Mouse (Mus musculus): ENCODE measurements around the gene Evl. TPM values are rescaled to one million over a fixed set of nuclear protein-coding genes. Genes with fewer than 3 reads are reported as not detected.

Evl gene
- polyA plus RNA-seq, 1 experiment from 2014 or later, result 80.0 TPM

DNA sequence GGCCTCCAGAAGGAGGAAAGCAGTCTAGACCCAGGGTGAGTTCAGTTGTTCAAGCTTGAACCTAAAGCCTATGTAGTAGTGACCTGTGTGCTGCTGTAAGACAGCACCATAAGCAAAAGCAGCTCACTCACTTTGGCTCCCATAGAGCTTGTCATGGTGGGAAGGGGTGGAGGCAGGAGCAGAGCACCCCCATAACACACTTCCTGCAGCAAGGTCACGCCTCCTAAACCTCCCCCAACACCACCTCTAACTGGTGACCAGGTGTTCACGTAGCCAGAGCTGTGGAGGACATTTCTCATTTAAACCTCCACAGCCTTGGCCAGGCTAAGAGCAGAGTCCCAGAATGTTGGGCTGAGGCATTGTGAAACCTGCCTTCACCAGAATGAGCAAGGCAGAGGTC lies 117.0 kb downstream of the Evl start:
- WGBS, result 95% methylated on average over 2 of the region's 2 CpGs
- Histone ChIP-seq H3K4me1 (ENCODE audit: control insufficient read depth, insufficient read depth, low read length) (no peaks in the 10 kb centered on the region), H3K27ac (replicated peaks; ENCODE audit: low read depth, low read length) (no peak overlapping the region), H3K9ac (ENCODE audit: low read length) (no peak overlapping the region), H3K36me3 (ENCODE audit: control insufficient read depth, insufficient read depth, low read length) (peaks cover under 1% of the 10 kb centered on the region; the same call in 1 of the 2 replicates), H3K27me3 (ENCODE audit: control insufficient read depth, insufficient read depth, low read length) (no peaks in the 10 kb centered on the region), H3K9me3 (ENCODE audit: control insufficient read depth, low read length) (no peaks in the 10 kb centered on the region), H3K4me3 (ENCODE audit: low read depth, low read length) (no peak overlapping the region), H3K4me2 (ENCODE audit: low read depth, severe bottlenecking) (no peak overlapping the region)
- DNase-seq (ENCODE audit: low spot score) (no peak), ATAC-seq (ENCODE audit: insufficient number of reproducible peaks, low FRiP score, low TSS enrichment, low read depth) (no peak)

DNA sequence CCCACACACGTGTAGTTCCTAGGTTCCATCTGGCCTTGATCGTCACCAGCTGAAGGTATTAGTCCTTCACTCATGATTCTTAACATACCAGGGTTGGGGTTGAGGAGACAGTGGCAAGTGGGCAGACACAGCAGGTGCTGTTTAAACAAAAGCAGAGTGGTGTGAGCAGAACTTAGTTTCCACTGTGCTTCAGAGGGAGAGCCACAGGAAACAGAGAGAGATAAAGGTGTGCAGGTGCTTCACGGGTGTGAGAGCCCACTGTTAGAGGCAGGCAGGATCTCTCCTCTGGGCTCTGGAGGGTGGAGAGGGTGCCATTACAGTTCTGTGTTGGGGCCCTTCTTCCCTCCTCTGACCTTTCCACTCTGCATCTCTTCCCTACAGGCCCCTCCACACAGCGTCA lies 118.4 kb downstream of the Evl start:
- no peaks in the 10 kb centered on the region for H3K27me3 ChIP-seq (ENCODE audit: control insufficient read depth, insufficient read depth, low read length)
- WGBS, result 87% methylated on average over 4 of the region's 4 CpGs
- no peak overlapping the region for H3K27ac ChIP-seq (replicated peaks; ENCODE audit: low read depth, low read length)
- DNase-seq (ENCODE audit: low spot score), result no peak
- no peak overlapping the region for H3K4me2 ChIP-seq (ENCODE audit: low read depth, severe bottlenecking)
- no peak for ATAC-seq (ENCODE audit: insufficient number of reproducible peaks, low FRiP score, low TSS enrichment, low read depth)
- H3K4me3 ChIP-seq (ENCODE audit: low read depth, low read length), result no peak overlapping the region
- H3K4me1 ChIP-seq (ENCODE audit: control insufficient read depth, insufficient read depth, low read length), result no peaks in the 10 kb centered on the region
- H3K9ac ChIP-seq (ENCODE audit: low read length), result no peak overlapping the region
- no peaks in the 10 kb centered on the region for H3K9me3 ChIP-seq (ENCODE audit: control insufficient read depth, low read length)
- peaks cover 7% of the 10 kb centered on the region; the same call in 1 of the 2 replicates for H3K36me3 ChIP-seq (ENCODE audit: control insufficient read depth, insufficient read depth, low read length)

DNA sequence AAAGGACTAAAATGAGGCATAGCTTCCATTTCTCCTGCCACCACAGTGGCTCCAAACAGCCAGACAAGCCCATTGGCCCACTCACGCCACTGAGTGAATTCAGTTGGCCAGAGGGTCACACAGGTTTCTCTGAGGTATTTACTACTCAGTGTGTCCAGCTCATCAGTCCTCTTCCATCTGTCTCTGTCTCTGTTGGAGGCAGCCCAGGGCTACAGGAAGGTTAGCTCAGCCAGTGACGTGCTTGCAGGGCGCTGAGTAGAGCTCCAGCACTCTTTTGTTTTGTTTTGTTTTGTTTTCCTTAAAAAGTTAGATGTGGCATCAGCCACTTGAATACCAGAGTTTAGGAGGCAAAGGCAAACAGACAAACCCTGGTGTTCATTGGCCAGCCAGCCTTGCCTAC lies 119.0 kb downstream of the Evl start:
- Histone ChIP-seq H3K36me3 (ENCODE audit: control insufficient read depth, insufficient read depth, low read length) (peaks cover 7% of the 10 kb centered on the region; the same call in 1 of the 2 replicates), H3K27me3 (ENCODE audit: control insufficient read depth, insufficient read depth, low read length) (no peaks in the 10 kb centered on the region), H3K27ac (replicated peaks; ENCODE audit: low read depth, low read length) (no peak overlapping the region), H3K9me3 (ENCODE audit: control insufficient read depth, low read length) (no peaks in the 10 kb centered on the region), H3K4me1 (ENCODE audit: control insufficient read depth, insufficient read depth, low read length) (no peaks in the 10 kb centered on the region), H3K4me2 (ENCODE audit: low read depth, severe bottlenecking) (no peak overlapping the region), H3K9ac (ENCODE audit: low read length) (no peak overlapping the region), H3K4me3 (ENCODE audit: low read depth, low read length) (no peak overlapping the region)
- ATAC-seq (ENCODE audit: insufficient number of reproducible peaks, low FRiP score, low TSS enrichment, low read depth) (no peak), DNase-seq (ENCODE audit: low spot score) (no peak)
- 88% methylated on average over 3 of the region's 3 CpGs for WGBS

DNA sequence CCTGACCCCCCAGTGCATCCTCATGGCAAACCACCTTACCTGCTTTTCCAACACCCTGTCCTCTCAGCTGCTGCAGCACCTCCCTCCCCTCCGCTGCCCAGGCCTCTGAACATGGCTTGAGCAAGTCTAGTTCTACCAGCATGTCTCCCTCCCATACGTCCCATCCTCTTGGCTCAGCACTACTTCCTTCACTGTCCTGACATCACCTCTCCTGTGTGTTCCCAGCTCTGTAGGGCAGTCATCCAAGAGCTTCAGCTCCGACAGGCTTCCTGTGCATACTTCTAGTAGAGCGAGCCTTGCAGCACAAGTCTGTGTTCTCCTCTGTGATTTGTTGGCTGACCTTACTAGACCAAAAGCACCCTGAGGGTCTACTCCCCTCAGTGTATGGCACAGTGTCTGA lies 120.0 kb downstream of the Evl start:
- DNase-seq (ENCODE audit: low spot score) (no peak), ATAC-seq (ENCODE audit: insufficient number of reproducible peaks, low FRiP score, low TSS enrichment, low read depth) (no peak)
- H3K27me3 ChIP-seq (ENCODE audit: control insufficient read depth, insufficient read depth, low read length), result no peaks in the 10 kb centered on the region
- H3K4me2 ChIP-seq (ENCODE audit: low read depth, severe bottlenecking), result no peak overlapping the region
- H3K4me1 ChIP-seq (ENCODE audit: control insufficient read depth, insufficient read depth, low read length), result no peaks in the 10 kb centered on the region
- H3K9me3 ChIP-seq (ENCODE audit: control insufficient read depth, low read length), result no peaks in the 10 kb centered on the region
- H3K36me3 ChIP-seq (ENCODE audit: control insufficient read depth, insufficient read depth, low read length), result peaks cover 10% of the 10 kb centered on the region
- no peak overlapping the region for H3K27ac ChIP-seq (replicated peaks; ENCODE audit: low read depth, low read length)
- no peak overlapping the region for H3K4me3 ChIP-seq (ENCODE audit: low read depth, low read length)
- 91% methylated on average over 4 of the region's 4 CpGs for WGBS
- no peak overlapping the region for H3K9ac ChIP-seq (ENCODE audit: low read length)

DNA sequence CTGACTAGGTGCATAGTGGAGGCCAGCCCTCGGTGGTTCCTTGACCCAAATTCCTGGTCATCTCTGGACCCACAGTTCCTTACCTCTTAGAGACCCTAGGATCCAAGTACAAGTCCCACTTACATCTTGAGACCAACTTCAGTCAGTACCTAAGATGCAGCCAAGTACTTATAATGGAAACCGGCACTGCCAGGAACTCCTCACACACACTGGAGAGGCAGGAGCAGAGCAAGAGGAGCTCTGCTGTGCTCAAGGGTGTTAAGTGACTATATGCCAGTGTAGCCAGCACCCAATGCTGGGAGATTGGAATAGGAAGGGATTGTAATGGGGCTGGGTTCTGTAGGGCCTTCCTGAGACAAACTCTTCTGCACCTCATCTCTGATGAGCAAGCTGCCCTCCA lies 120.4 kb downstream of the Evl start:
- DNase-seq (ENCODE audit: low spot score) (no peak), ATAC-seq (ENCODE audit: insufficient number of reproducible peaks, low FRiP score, low TSS enrichment, low read depth) (no peak)
- Histone ChIP-seq H3K36me3 (ENCODE audit: control insufficient read depth, insufficient read depth, low read length) (peaks cover 10% of the 10 kb centered on the region), H3K9me3 (ENCODE audit: control insufficient read depth, low read length) (no peaks in the 10 kb centered on the region), H3K4me1 (ENCODE audit: control insufficient read depth, insufficient read depth, low read length) (no peaks in the 10 kb centered on the region), H3K4me3 (ENCODE audit: low read depth, low read length) (no peak overlapping the region), H3K27me3 (ENCODE audit: control insufficient read depth, insufficient read depth, low read length) (no peaks in the 10 kb centered on the region), H3K9ac (ENCODE audit: low read length) (no peak overlapping the region), H3K27ac (replicated peaks; ENCODE audit: low read depth, low read length) (no peak overlapping the region), H3K4me2 (ENCODE audit: low read depth, severe bottlenecking) (no peak overlapping the region)
- 94% methylated on average over 2 of the region's 2 CpGs for WGBS

DNA sequence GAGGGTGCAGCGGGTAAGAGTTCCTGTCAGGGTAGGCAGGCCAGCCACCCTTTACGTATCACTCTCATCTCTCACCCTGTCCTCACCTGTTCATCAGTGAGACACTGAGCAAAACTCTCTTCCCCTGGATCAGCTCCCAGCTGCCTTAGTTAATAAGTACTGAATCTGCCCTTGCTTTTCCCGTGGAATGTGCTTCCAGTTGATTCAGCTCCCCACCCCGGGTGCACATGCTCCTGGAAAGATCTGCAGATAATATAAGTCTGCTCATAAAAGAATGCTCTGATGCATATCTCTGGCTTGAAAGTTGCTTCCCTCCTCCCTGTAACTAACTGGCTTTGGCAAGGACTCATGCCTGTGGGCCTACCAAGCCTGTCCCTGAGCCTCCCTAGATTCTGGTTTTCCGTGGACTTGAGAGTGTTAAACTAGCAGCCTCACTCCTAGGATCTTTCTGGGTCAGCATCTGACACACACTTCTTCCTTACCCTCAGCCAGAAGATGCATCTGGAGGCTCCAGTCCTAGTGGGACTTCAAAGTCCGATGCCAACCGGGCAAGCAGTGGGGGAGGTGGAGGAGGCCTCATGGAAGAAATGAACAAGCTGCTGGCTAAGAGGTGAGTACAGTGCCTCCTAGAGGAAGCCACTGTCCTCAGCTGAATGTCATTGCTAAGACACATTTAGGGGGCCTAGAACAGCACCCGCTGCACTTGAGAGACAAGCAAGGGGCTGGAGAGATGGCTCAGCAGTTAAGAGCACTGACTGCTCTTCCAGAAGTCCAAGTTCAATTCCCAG lies 121.3 kb downstream of the Evl start:
- no peaks in the 10 kb centered on the region for H3K27me3 ChIP-seq (ENCODE audit: control insufficient read depth, insufficient read depth, low read length)
- H3K4me3 ChIP-seq (ENCODE audit: low read depth, low read length), result no peak overlapping the region
- H3K9me3 ChIP-seq (ENCODE audit: control insufficient read depth, low read length), result no peaks in the 10 kb centered on the region
- ATAC-seq (ENCODE audit: insufficient number of reproducible peaks, low FRiP score, low TSS enrichment, low read depth) (no peak), DNase-seq (ENCODE audit: low spot score) (no peak)
- H3K4me1 ChIP-seq (ENCODE audit: control insufficient read depth, insufficient read depth, low read length), result no peaks in the 10 kb centered on the region
- H3K27ac ChIP-seq (replicated peaks; ENCODE audit: low read depth, low read length), result no peak overlapping the region
- 87% methylated on average over 8 of the region's 8 CpGs for WGBS
- no peak overlapping the region for H3K9ac ChIP-seq (ENCODE audit: low read length)
- no peak overlapping the region for H3K4me2 ChIP-seq (ENCODE audit: low read depth, severe bottlenecking)
- peaks cover 11% of the 10 kb centered on the region for H3K36me3 ChIP-seq (ENCODE audit: control insufficient read depth, insufficient read depth, low read length)

DNA sequence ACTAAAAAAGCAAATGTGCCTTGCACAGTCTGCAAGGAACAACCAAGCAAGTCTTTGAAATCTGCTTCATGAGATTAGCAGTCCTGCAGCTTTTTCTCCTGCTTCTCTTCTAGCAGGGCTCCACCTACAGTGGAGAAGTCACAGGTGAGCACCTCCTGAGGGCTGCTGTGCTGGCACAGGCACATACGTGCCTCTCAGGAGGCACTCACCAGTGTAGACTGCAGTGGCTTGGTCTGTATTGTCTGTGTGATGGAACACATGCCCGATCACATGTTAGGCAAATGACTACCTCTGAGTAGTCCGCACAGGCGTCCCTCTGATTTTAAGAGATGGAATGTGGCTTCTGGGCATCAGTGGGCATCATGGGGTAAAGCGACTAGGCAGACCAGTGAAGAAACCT lies 122.6 kb downstream of the Evl start:
- Histone ChIP-seq H3K9me3 (ENCODE audit: control insufficient read depth, low read length) (no peaks in the 10 kb centered on the region), H3K9ac (ENCODE audit: low read length) (no peak overlapping the region), H3K36me3 (ENCODE audit: control insufficient read depth, insufficient read depth, low read length) (peaks cover 15% of the 10 kb centered on the region), H3K4me3 (ENCODE audit: low read depth, low read length) (no peak overlapping the region), H3K27me3 (ENCODE audit: control insufficient read depth, insufficient read depth, low read length) (no peaks in the 10 kb centered on the region), H3K4me2 (ENCODE audit: low read depth, severe bottlenecking) (no peak overlapping the region), H3K4me1 (ENCODE audit: control insufficient read depth, insufficient read depth, low read length) (no peaks in the 10 kb centered on the region), H3K27ac (replicated peaks; ENCODE audit: low read depth, low read length) (no peak overlapping the region)
- ATAC-seq (ENCODE audit: insufficient number of reproducible peaks, low FRiP score, low TSS enrichment, low read depth) (no peak), DNase-seq (ENCODE audit: low spot score) (no peak)
- WGBS, result 93% methylated on average over 5 of the region's 5 CpGs

DNA sequence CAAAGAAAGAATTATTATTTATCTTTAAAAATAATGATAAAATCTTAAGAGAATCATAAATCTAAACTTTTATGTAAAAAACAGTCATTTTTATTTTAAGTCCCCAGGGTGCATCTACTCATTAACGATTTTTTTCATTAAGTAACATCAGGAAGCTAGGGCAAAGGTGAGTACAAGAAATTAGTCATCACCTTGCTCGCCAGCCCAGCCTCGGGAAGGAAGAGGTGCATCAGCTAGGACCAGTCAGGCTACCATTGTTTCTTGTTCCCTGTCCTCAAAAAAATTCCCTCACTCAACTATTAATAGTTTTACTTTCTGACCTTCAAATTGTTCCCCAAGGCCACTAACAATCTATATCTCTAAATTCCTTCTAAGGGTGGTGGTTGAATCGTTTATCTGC lies 123.8 kb downstream of the Evl start:
- Histone ChIP-seq H3K4me3 (ENCODE audit: low read depth, low read length) (no peak overlapping the region), H3K27ac (replicated peaks; ENCODE audit: low read depth, low read length) (no peak overlapping the region), H3K9me3 (ENCODE audit: control insufficient read depth, low read length) (no peaks in the 10 kb centered on the region), H3K9ac (ENCODE audit: low read length) (no peak overlapping the region), H3K36me3 (ENCODE audit: control insufficient read depth, insufficient read depth, low read length) (peaks cover 18% of the 10 kb centered on the region), H3K4me1 (ENCODE audit: control insufficient read depth, insufficient read depth, low read length) (no peaks in the 10 kb centered on the region), H3K4me2 (ENCODE audit: low read depth, severe bottlenecking) (no peak overlapping the region), H3K27me3 (ENCODE audit: control insufficient read depth, insufficient read depth, low read length) (no peaks in the 10 kb centered on the region)
- DNase-seq (ENCODE audit: low spot score) (no peak), ATAC-seq (ENCODE audit: insufficient number of reproducible peaks, low FRiP score, low TSS enrichment, low read depth) (no peak)
- WGBS, result 82% methylated on average over 4 of the region's 4 CpGs

DNA sequence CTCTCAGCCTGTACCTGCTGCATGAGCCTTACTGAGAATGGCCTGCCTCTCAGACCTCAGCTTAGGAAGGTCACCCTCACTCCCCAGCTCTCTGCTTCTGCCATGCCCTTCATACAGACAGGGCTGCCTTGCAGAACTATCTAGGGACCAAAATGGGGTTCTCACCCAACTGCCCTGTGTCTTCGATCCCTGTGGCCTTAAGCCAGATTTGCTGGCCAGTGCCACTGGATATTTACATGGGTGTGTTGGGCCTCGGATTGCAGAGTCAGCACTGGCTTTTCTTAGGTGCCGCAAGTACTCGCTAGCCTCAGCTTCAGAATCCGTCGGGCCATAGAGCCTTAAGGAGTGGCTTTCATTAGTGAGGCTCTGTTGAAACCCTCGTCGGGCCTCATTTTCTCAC lies 126.3 kb downstream of the Evl start:
- Histone ChIP-seq H3K36me3 (ENCODE audit: control insufficient read depth, insufficient read depth, low read length) (peaks cover 24% of the 10 kb centered on the region), H3K4me3 (ENCODE audit: low read depth, low read length) (no peak overlapping the region), H3K27me3 (ENCODE audit: control insufficient read depth, insufficient read depth, low read length) (no peaks in the 10 kb centered on the region), H3K4me2 (ENCODE audit: low read depth, severe bottlenecking) (no peak overlapping the region), H3K9me3 (ENCODE audit: control insufficient read depth, low read length) (no peaks in the 10 kb centered on the region), H3K27ac (replicated peaks; ENCODE audit: low read depth, low read length) (no peak overlapping the region), H3K4me1 (ENCODE audit: control insufficient read depth, insufficient read depth, low read length) (no peaks in the 10 kb centered on the region), H3K9ac (ENCODE audit: low read length) (no peak overlapping the region)
- ATAC-seq (ENCODE audit: insufficient number of reproducible peaks, low FRiP score, low TSS enrichment, low read depth) (no peak), DNase-seq (ENCODE audit: low spot score) (no peak)
- 93% methylated on average over 8 of the region's 8 CpGs for WGBS
